Mouse (Mus musculus): ENCODE measurements around the gene Olfr449. TPM values are rescaled to one million over a fixed set of nuclear protein-coding genes. Genes with fewer than 3 reads are reported as not detected.

Gene Olfr449
- not detected in 2 replicates for polyA plus RNA-seq (2012; rRNA removed)

DNA sequence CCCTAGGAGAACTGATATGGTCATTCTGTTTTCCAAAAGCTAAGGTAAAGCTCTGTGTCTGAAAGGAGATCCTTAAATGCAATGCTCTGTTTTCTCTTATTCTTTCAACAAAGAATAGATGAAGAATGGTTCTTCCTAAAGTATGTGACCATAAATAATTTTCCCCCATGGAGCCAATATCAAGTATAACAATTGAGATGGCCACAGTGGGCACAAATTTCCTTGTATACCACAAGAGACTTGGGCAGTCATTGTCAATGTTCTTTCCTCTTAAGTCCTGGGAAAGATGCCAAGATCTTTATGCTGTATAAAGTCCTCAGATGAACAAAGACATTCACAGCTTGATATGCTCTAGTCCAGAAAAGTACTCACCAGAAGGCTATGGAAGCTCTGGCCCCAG is at the start of gene Olfr449:
Gene Olfr449 (plus strand): TSS at position 301 of the 400 bp plus-strand sequence.
- DNase-seq (ENCODE audit: low read depth, low spot score): no peak

DNA sequence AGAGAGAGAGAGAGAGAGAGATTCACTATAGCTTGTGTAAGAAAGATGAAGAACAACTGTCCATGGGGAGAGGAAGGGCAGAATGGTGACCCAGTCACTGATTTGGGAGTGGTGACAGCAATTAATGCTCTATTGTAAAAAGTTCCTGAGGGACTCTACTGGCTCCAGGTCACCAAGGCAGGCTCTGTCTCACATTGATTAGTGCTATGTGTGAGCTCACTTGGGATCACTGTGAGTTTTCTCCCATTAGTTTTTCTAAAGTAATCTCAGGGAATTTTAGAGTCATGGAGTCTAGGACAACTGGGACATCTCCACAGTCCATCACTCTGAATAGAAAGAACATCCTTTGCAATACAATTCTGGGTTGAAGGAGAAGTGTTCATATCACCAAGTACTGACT is 49.4 kb upstream of the Olfr449 start, which contains the start of gene Olfr452:
Gene Olfr452 (plus strand): TSS at position 301 of the 400 bp plus-strand sequence.
- no peak for DNase-seq (ENCODE audit: low read depth, low spot score)

DNA sequence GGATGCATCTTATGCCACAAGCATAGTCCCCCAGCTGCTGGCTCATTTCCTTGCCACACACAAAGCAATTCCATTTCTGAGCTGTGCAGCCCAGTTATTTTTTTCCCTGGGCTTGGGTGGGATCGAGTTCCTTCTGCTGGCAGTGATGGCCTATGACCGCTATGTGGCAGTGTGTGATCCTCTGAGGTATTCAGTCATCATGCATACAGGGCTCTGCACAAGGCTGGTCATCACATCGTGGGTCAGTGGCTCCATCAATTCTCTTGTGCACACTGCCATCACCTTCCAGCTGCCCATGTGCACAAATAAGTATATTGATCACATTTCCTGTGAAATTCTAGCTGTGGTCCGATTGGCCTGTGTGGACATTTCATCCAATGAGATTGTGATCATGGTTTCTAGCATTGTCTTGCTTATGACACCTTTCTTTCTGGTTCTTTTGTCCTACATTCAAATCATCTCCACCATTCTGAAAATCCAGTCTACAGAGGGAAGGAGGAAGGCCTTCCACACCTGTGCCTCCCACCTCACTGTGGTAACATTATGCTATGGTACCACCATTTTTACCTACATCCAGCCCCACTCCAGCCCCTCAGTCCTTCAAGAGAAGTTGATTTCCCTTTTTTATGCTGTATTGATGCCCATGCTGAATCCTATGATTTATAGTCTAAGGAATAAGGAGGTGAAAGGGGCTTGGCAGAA is 43.8 kb upstream of the Olfr449 start:
- no peak for DNase-seq (ENCODE audit: low read depth, low spot score)
- 48% methylated on average over 4 of the region's 4 CpGs for WGBS

DNA sequence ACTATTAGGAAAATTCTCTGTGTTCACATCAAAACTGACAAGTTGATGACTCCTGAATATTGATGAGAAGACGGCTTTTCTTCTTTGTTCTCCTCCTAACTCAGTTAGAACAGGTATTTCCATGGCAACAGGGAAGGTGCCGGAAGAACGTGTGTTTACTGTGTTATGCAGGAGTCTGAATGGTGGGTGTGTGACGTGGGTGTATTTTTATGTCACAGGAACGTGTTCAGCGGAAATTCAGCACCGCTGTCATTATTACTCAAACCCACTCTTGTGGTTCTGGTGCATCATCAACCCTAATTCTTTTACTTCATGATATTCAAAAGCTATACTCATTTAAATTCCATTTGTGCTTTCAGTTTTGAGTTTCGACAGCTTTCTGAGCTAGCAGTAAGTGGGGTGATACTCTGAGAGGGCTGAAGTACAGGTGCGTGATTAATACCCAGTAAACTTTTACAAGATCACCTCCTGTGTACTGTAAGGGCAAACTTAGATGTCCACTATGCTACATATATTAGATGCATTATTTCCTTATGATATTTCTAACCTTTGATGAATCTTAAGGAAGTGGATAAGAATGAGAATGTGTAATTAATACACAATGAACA is 43.1 kb upstream of the Olfr449 start:
- no peak for DNase-seq (ENCODE audit: low read depth, low spot score)
- 60% methylated on average over 9 of the region's 9 CpGs for WGBS

DNA sequence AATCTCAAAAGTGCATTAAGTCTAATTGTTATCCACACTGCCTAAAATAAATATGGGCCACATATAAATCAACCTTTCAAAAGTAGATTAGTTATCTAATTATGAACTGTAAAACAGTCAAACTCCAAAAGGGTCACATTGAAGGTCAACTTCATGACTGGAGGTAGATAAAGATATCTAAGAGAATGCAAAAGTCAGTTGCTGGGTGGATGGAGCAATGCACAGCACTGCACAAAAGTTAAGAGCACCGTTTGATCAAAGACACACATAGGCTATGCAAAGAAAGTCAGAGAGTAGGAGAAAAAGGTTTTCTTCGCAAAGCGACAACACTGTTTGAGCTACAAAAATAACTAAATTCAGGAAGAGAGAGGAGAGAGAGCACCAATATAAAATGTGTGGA is 39.2 kb upstream of the Olfr449 start:
- DNase-seq (ENCODE audit: low read depth, low spot score): no peak
- 83% methylated on average over 3 of the region's 3 CpGs for WGBS

DNA sequence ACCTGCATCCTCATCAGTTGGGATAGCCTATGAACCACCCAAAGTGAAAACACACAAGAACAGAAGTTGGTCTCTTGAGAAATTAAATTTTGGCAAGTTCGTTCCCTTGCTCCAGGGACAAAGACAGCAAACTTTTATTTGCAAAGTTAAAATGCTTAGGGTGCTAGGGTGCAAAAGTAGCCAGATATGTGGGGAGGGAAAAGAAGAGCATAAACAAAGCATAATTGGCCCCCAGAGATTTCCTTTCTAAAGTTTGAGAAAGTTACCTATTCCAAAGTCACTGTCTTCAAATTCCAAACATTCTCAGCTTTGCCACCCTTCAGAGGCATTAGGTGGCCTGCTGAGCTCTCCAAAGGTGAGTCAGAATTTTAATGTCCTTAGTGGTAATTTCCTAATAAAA is 22.5 kb upstream of the Olfr449 start, which contains the start of gene Olfr450:
Gene Olfr450 (plus strand): TSS at position 301 of the 400 bp plus-strand sequence.
- DNase-seq (ENCODE audit: low read depth, low spot score): no peak
- WGBS: 80% methylated on average over 1 of the region's 1 CpGs

DNA sequence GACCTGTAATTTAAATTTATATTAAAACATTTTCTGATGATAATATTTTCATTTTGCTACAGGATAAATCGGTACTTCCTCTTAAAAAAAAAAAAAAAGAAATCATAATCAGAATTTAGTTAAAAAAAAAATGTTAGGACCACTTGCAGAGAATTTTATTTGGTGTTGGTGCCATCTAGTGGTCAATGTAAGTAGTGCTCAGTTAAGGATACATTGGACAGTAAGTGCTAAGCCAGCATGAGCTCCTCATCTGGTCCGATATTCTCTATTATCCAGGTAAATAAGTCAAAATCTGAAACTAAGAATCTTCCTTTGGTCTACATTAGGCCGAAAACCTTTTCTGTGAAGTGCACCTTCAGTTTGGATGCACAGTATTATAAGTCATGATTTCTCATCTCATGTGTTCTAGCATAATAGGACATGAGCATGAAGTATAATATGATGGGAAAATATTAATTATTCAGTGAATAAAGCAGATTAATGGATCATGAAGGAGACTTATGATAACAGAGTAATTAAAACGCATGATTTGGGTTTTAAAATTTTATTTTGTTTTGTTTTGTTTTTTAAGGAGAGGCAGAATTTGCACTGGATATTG is 26.1 kb downstream of the Olfr449 start:
- peak; percentile 21 for DNase-seq (ENCODE audit: low read depth, low spot score)
- 6% methylated on average over 4 of the region's 4 CpGs for WGBS

DNA sequence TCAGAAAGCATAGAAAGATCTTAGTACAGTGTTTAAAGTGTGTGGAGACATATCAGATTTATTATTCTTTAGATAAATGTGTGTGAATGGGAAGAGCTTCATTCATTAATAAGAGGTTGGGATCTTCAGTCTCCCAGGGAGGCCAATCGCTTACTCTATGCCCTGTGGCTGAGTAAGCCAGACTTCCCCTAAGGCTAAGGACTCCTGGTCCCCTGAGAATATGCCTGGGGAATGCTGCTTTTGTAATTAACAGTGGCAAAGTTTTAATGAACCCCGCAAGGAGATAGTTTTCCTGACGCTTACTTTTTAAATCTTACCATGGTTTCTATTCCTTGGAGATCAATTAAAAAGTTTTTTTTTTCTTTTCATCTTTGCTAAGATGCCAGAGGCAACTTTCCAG is 35.5 kb downstream of the Olfr449 start:
- 86% methylated on average over 3 of the region's 3 CpGs for WGBS
- DNase-seq (ENCODE audit: low read depth, low spot score): no peak

DNA sequence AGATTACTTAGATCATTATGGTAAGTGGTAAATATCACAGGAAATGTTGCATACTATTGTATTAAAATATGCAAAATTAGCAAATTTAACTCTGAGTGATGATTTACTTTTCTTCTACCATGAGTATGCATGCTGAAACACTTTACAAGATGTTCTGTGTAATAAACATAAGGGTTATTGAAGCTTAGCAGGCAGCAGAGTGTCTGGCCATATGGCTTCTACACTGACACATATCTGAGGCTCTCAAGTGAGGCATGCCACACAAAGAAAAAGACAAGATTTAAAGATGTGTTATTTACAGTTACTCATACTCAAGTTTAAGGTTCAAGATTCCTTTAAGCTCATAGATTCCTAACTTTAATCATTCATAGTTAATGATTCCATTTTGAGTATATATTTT is 42.1 kb downstream of the Olfr449 start:
- no peak for DNase-seq (ENCODE audit: low read depth, low spot score)

Other genes starting within 250 kb of the Olfr449 start
- gene Tcaf3, start 236.7 kb upstream of the Olfr449 start, polyA plus RNA-seq (2012; rRNA removed): not detected in 2 replicates
- gene Tcaf2, start 189.1 kb upstream of the Olfr449 start, polyA plus RNA-seq (2012; rRNA removed): 1.2 and 2.8 TPM in 2 replicates
- 5.1 and 7.0 TPM in 2 replicates for gene Tcaf1, start 124.3 kb upstream of the Olfr449 start, polyA plus RNA-seq (2012; rRNA removed)
- not detected in 2 replicates for gene Olfr453, start 95.0 kb upstream of the Olfr449 start, polyA plus RNA-seq (2012; rRNA removed)
- gene Olfr38, start 78.0 kb upstream of the Olfr449 start, polyA plus RNA-seq (2012; rRNA removed): not detected in 2 replicates
- gene Olfr452, start 49.3 kb upstream of the Olfr449 start, polyA plus RNA-seq (2012; rRNA removed): not detected in 2 replicates
- not detected in 2 replicates for gene Olfr450, start 22.4 kb upstream of the Olfr449 start, polyA plus RNA-seq (2012; rRNA removed)
- not detected in 2 replicates for gene Olfr448, start 56.1 kb downstream of the Olfr449 start, polyA plus RNA-seq (2012; rRNA removed)
- gene Olfr447, start 74.5 kb downstream of the Olfr449 start, polyA plus RNA-seq (2012; rRNA removed): not detected in 2 replicates
- not detected in 2 replicates for gene Olfr446, start 87.0 kb downstream of the Olfr449 start, polyA plus RNA-seq (2012; rRNA removed)
- gene Olfr444, start 114.7 kb downstream of the Olfr449 start, polyA plus RNA-seq (2012; rRNA removed): not detected in 2 replicates

All from large intestine, adult 2 months (tissue).